In genomic region chr7:141327469-141328372, GRCm38 (mm10) we compare ENCODE assay signal across 8 mouse cellular contexts. TPM values are rescaled to one million over a fixed set of nuclear protein-coding genes. Genes with fewer than 3 reads are reported as not detected.
DNase-seq lines count a peak whose midpoint lies in the region; ATAC-seq and TF ChIP-seq lines count a peak whose summit lies in the region.

Gene Deaf1, minus strand, starts transcription at chr7:141327690.
Gene Tmem80, plus strand, starts transcription at chr7:141327739.

- H3K27me3 ChIP-seq in forebrain, embryonic 16.5 days (replicated peaks; ENCODE audit: control insufficient read depth, insufficient read depth, low read length) = no peaks in the 10 kb centered on the region
- H3K27me3 ChIP-seq in lung, embryonic 14.5 days (ENCODE audit: insufficient read depth, low read length) = no peaks in the 10 kb centered on the region
- H3K27me3 ChIP-seq in thymus, adult 2 months (ENCODE audit: control insufficient read depth, insufficient read depth, low read length) = no peaks in the 10 kb centered on the region

- peaks cover 2 to 9% of the 10 kb centered on the region in 2 experiments; a peak in 2 of 4 replicates for H3K4me1 ChIP-seq in ES-E14 (ENCODE audit: control insufficient read depth in 2 of 2, insufficient read depth in 2 of 2, low read length in 2 of 2, poor library complexity in 1 of 2)
- peaks cover 31% of the 10 kb centered on the region for H3K4me1 ChIP-seq in forebrain, embryonic 16.5 days (replicated peaks; ENCODE audit: control insufficient read depth, insufficient read depth, low read length)
- H3K4me1 ChIP-seq in lung, embryonic 14.5 days (ENCODE audit: insufficient read depth) = peaks cover 23% of the 10 kb centered on the region
- H3K4me1 ChIP-seq in olfactory bulb, adult 2 months (ENCODE audit: control insufficient read depth, insufficient read depth, low read length) = peaks cover 9% of the 10 kb centered on the region
- H3K4me1 ChIP-seq in thymus, adult 2 months (replicated peaks; ENCODE audit: control insufficient read depth, insufficient read depth, low read length) = peaks cover 12% of the 10 kb centered on the region

- peak; percentile 96 for ATAC-seq in forebrain, embryonic 16.5 days
- ATAC-seq in lung, embryonic 14.5 days (ENCODE audit: insufficient read depth) = peak; percentile 96

- H3K4me3 ChIP-seq in ES-E14 (ENCODE audit: insufficient read depth in 1 of 2, low read depth in 1 of 2, low read length in 2 of 2, poor library complexity in 1 of 2, severe bottlenecking in 1 of 2) = peak within 1 kb of the TSS; percentile 76 to 84
- H3K4me3 ChIP-seq in forebrain, embryonic 16.5 days (replicated peaks; ENCODE audit: low read length) = peak within 1 kb of the TSS; percentile 81
- H3K4me3 ChIP-seq in layer of hippocampus, adult 2 months = peak within 1 kb of the TSS; percentile 87
- peak within 1 kb of the TSS; percentile 72 for H3K4me3 ChIP-seq in lung, embryonic 14.5 days (ENCODE audit: low read depth, low read length)
- H3K4me3 ChIP-seq in olfactory bulb, adult 2 months (ENCODE audit: insufficient read depth, low read depth, low read length) = peak within 1 kb of the TSS; percentile 61
- peak within 1 kb of the TSS; percentile 62 for H3K4me3 ChIP-seq in thymus, adult 2 months (ENCODE audit: control insufficient read depth, insufficient read depth, low read length)

- no peak for TF ChIP-seq CTCF in layer of hippocampus, adult 2 months (conservative IDR thresholded peaks at IDR 0.05)
- TF ChIP-seq CTCF in lung, embryonic 14.5 days (IDR thresholded peaks at IDR 0.05; ENCODE audit: low read depth) = no peak
- TF ChIP-seq CTCF in olfactory bulb, adult 2 months (IDR thresholded peaks at IDR 0.05; ENCODE audit: insufficient read depth, low read depth, low read length) = no peak
- TF ChIP-seq CTCF in thymus, adult 2 months (IDR thresholded peaks at IDR 0.05; ENCODE audit: borderline replicate concordance, control insufficient read depth, extremely low read depth, insufficient read depth, low read length, poor library complexity) = no peak; the same call in 1 of the 2 replicates

- in situ Hi-C loops in ES-E14 (cut with MboI; ENCODE audit: low sequenced_read_pairs in 2 of 2, unreplicated experiment in 2 of 2) = no loop called here

- no peaks in the 10 kb centered on the region for H3K9me3 ChIP-seq in ES-E14 (ENCODE audit: control insufficient read depth, insufficient read depth, low read depth, low read length)
- no peaks in the 10 kb centered on the region for H3K9me3 ChIP-seq in forebrain, embryonic 16.5 days (ENCODE audit: control insufficient read depth, low read length)
- no peaks in the 10 kb centered on the region for H3K9me3 ChIP-seq in lung, embryonic 14.5 days (ENCODE audit: low read depth, low read length)

- peak; percentile 64 for DNase-seq in ES-E14 (ENCODE audit: low read depth, low spot score)
- DNase-seq in cerebellum, adult 18-20 months = peak; percentile 99 to 100
- DNase-seq in heart, postnatal 36 days = peak; percentile 99
- DNase-seq in layer of hippocampus, adult 2 months (ENCODE audit: low spot score in 2 of 2) = peak; percentile 99 to 100
- peak; percentile 100 for DNase-seq in lung, embryonic 14.5 days
- peak; percentile 99 for DNase-seq in thymus, adult 2 months

- intact Hi-C loops in heart, postnatal 36 days (cut with DNase I) = loop anchor here (5.0 kb wide), 1 partner anchor 100 kb away; the partner anchor contains the start of gene Phrf1

- under 1% methylated on average over 105 of the region's 105 CpGs for WGBS in forebrain, embryonic 16.5 days
- WGBS in lung, embryonic 14.5 days = under 1% methylated on average over 105 of the region's 105 CpGs
- WGBS in olfactory bulb, adult 2 months = under 1% methylated on average over 104 of the region's 105 CpGs
- WGBS in thymus, adult 2 months = under 1% methylated on average over 105 of the region's 105 CpGs

- H3K4me2 ChIP-seq in forebrain, embryonic 16.5 days (ENCODE audit: low read length) = peak within 1 kb of the TSS; percentile 100
- H3K4me2 ChIP-seq in lung, embryonic 14.5 days = peak within 1 kb of the TSS; percentile 100

- peak within 1 kb of the TSS; percentile 94 for H3K9ac ChIP-seq in ES-E14 (ENCODE audit: insufficient read depth, low read depth, low read length, poor library complexity, severe bottlenecking)
- peak within 1 kb of the TSS; percentile 88 for H3K9ac ChIP-seq in forebrain, embryonic 16.5 days (replicated peaks; ENCODE audit: low read depth, low read length)
- H3K9ac ChIP-seq in lung, embryonic 14.5 days = peak within 1 kb of the TSS; percentile 89

- H3K27ac ChIP-seq in ES-E14 (ENCODE audit: insufficient read depth, low read depth, low read length, poor library complexity, severe bottlenecking) = peak within 1 kb of the TSS; percentile 25; the same call in 1 of the 2 replicates
- peak within 1 kb of the TSS; percentile 99 for H3K27ac ChIP-seq in forebrain, embryonic 16.5 days (ENCODE audit: low read length)
- H3K27ac ChIP-seq in layer of hippocampus, adult 2 months = peak within 1 kb of the TSS; percentile 100
- peak within 1 kb of the TSS; percentile 100 for H3K27ac ChIP-seq in lung, embryonic 14.5 days (ENCODE audit: low read depth)
- peak within 1 kb of the TSS; percentile 98 for H3K27ac ChIP-seq in olfactory bulb, adult 2 months (ENCODE audit: insufficient read depth, low read depth, low read length)
- H3K27ac ChIP-seq in thymus, adult 2 months (ENCODE audit: control insufficient read depth, insufficient read depth, low read length) = peak within 1 kb of the TSS; percentile 61

- TF ChIP-seq POLR2A in olfactory bulb, adult 2 months (IDR thresholded peaks at IDR 0.05; ENCODE audit: insufficient read depth, low read depth, low read length) = peak; percentile 80
- peak; percentile 87 for TF ChIP-seq POLR2A in thymus, adult 2 months (IDR thresholded peaks at IDR 0.05; ENCODE audit: control insufficient read depth, extremely low read depth, insufficient read depth, low read length, poor library complexity)

- peaks cover 30% of the 10 kb centered on the region; the same call in 1 of the 2 replicates for H3K36me3 ChIP-seq in ES-E14 (ENCODE audit: control insufficient read depth, insufficient read depth, low read length, poor library complexity, severe bottlenecking)
- peaks cover 7% of the 10 kb centered on the region for H3K36me3 ChIP-seq in forebrain, embryonic 16.5 days (ENCODE audit: control insufficient read depth, insufficient read depth)
- peaks cover 21% of the 10 kb centered on the region for H3K36me3 ChIP-seq in lung, embryonic 14.5 days (ENCODE audit: insufficient read depth)
- H3K36me3 ChIP-seq in thymus, adult 2 months (ENCODE audit: control insufficient read depth, insufficient read depth, low read length) = peaks cover 6% of the 10 kb centered on the region

TF ChIP-seq in ES-E14, 5 proteins besides CTCF, POLR2A, EP300 and RAD21:
- no peak for TF ChIP-seq MAFK (IDR thresholded peaks at IDR 0.05; ENCODE audit: insufficient read depth, low read depth, low read length)
- TF ChIP-seq HCFC1 (IDR thresholded peaks at IDR 0.05; ENCODE audit: borderline replicate concordance, insufficient read depth, low read length) = no peak
- no peak for TF ChIP-seq CHD2 (IDR thresholded peaks at IDR 0.05; ENCODE audit: low read depth, low read length)
- no peak for TF ChIP-seq ZNF384 (IDR thresholded peaks at IDR 0.05; ENCODE audit: low read depth, low read length)
- no peak for TF ChIP-seq ZC3H11A (IDR thresholded peaks at IDR 0.05; ENCODE audit: borderline replicate concordance, low read depth, low read length)
TF ChIP-seq in ES-E14: peak in this region for 0.

RNA-seq across cellular contexts. Expression of gene Deaf1, which starts in this region (rescaled TPM):
- 23.7 and 31.1 TPM in 2 replicates for total RNA-seq in ES-E14 (2012; rRNA removed)
- polyA plus RNA-seq in forebrain, embryonic 16.5 days (2015; fragmentation: Nextera tagmentation; extraction: Ambion mirVana) = 144 and 164 TPM in 2 replicates
- total RNA-seq in heart, postnatal 36 days (2021) = 10 to 100 TPM; 16.5 to 17.1 TPM
- total RNA-seq in layer of hippocampus, adult 2 months (2021) = 10 to 100 TPM; 74.1 to 77.0 TPM
- polyA plus RNA-seq in lung, embryonic 14.5 days (2014; fragmentation: Nextera tagmentation; extraction: Ambion mirVana) = 69.8 and 74.2 TPM in 2 replicates
- not detected in 2 replicates for polyA plus RNA-seq in olfactory bulb, adult 2 months (2012; ENCODE audit: insufficient read depth, insufficient read length, low replicate concordance, missing spikeins)
- 34.9 and 40.2 TPM in 2 replicates for polyA plus RNA-seq in thymus, adult 2 months (2012; rRNA removed)

RNA-seq across cellular contexts. Expression of gene Tmem80, which starts in this region (rescaled TPM):
- total RNA-seq in ES-E14 (2012; rRNA removed) = 7.3 and 9.7 TPM in 2 replicates
- 53.6 and 62.2 TPM in 2 replicates for polyA plus RNA-seq in forebrain, embryonic 16.5 days (2015; fragmentation: Nextera tagmentation; extraction: Ambion mirVana)
- 10 to 100 TPM; 13.5 to 14.8 TPM for total RNA-seq in heart, postnatal 36 days (2021)
- total RNA-seq in layer of hippocampus, adult 2 months (2021) = 10 to 100 TPM; 32.9 to 33.7 TPM
- 28.8 and 30.3 TPM in 2 replicates for polyA plus RNA-seq in lung, embryonic 14.5 days (2014; fragmentation: Nextera tagmentation; extraction: Ambion mirVana)
- not detected in 2 replicates for polyA plus RNA-seq in olfactory bulb, adult 2 months (2012; ENCODE audit: insufficient read depth, insufficient read length, low replicate concordance, missing spikeins)
- polyA plus RNA-seq in thymus, adult 2 months (2012; rRNA removed) = 78.1 and 81.8 TPM in 2 replicates

Comparison
In these comparisons a context has a peak if more than half of its experiments do, and no peak if none do; other contexts are left out.
1. Peak in every context shown above with its lines: DNase-seq, ATAC-seq, H3K4me3 ChIP-seq and H3K27ac ChIP-seq.
2. RNA of gene Deaf1 (polyA plus RNA-seq): 144 to 164 TPM in forebrain, embryonic 16.5 days, 69.8 to 74.2 TPM in lung, embryonic 14.5 days and 34.9 to 40.2 TPM in thymus, adult 2 months; not detected in olfactory bulb, adult 2 months; every median in the first group is over 10 times any median in the second.
3. RNA of gene Tmem80 (polyA plus RNA-seq): 78.1 to 81.8 TPM in thymus, adult 2 months, 53.6 to 62.2 TPM in forebrain, embryonic 16.5 days and 28.8 to 30.3 TPM in lung, embryonic 14.5 days; not detected in olfactory bulb, adult 2 months; every median in the first group is over 10 times any median in the second.
4. H3K27ac ChIP-seq: peak in every context shown above with its lines; median percentile 100 in layer of hippocampus, adult 2 months; 100 in lung, embryonic 14.5 days; 99 in forebrain, embryonic 16.5 days; 98 in olfactory bulb, adult 2 months; 61 in thymus, adult 2 months; 25 in ES-E14.